Mouse (Mus musculus) liver, embryonic 14.5 days (tissue): ENCODE data around the gene Ninj2.

Source experiments
- CTCF ChIP-seq: IDR thresholded peaks from 2 replicates; pipeline ENCODE4 v1.5.1; 2016; ENCODE audit warnings: antibody characterized with exemption, low read depth, control low read depth
- EP300 ChIP-seq: IDR thresholded peaks from 2 replicates; pipeline ENCODE4 v1.6.1; 2016; ENCODE audit warnings: antibody characterized with exemption, low read depth

DNA sequence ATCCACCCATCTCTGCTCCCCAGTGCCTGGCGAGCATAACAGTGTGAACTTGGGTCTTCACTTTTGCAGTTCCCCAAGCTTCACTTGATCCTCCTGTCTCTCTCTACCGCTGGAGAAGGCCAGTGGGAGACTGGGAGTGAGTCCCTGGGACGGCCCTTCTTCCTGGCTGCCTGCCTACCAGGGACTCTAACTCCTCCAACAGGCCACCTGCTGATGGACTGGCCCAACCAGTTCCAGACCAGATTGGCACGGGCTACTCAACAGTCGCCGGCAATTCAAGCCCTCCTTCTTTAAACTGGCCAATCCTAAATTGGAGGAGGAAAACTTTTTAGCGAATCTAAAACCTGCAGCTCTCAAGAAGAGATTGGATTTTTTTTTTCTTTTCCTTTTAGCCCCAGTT is 101.8 kb downstream of the Ninj2 start:
- TF ChIP-seq EP300 (no peak), CTCF (no peak)
